Mouse (Mus musculus): ENCODE data around the gene Slc43a1.
A peak's percentile ranks its signal among the peaks of the same experiment; 100 is the strongest.
"Not testable (repeated sequence)": the region's sequence is repeated elsewhere in the genome, so short reads cannot be mapped to it uniquely, and the experiment has no call there.

The Slc43a1 gene

DNA sequence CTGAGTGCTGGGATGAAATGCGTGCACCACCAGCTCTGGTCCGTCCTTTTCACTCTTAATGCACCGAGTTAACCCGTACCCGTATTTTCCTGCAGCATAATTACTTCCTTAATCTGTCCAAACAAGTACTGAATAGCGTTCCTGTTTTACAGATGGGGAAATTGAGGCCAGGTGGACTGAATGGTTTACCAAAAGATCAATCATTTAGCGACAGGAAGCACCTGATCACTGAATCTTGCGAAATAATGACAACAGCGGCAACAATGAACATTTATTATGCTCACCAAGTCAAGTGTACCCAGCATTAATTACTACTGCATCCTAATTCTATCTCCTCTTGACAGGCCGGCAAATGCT, at the start of gene Slc43a1:
TSS of gene Slc43a1 (plus strand) at position 258 of the 357 bp plus-strand sequence.
- DNase-seq (ENCODE audit: low spot score in 2 of 2): no peak

- no peak for DNase-seq (ENCODE audit: low spot score in 2 of 2)
These were observed 48.2 kb upstream of the Slc43a1 start for GRCm38 (mm10) chr2:84790418-84790817.

- no peak for DNase-seq (ENCODE audit: low spot score in 2 of 2)
These were observed 46.1 kb upstream of the Slc43a1 start for GRCm38 (mm10) chr2:84792516-84792915.

DNA sequence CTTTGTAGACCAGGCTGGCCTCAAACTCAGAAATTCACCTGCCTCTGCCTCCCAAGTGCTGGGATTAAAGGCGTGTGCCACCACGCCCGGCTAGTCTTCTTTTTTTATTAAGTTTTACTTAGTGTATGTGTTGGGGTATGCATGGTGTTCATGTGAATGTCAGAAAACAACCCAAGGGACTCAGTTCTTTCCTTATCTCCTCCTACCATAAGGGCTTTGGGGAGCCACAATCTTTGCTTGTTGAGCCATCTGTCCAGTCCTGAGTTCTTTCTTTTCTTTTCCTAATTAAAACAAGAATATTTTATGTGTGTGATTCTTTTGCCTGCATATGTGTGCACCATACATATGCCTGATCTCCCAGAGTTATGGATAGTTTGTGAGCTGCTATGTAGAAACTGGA, 45.5 kb upstream of the Slc43a1 start:
- DNase-seq (ENCODE audit: low spot score in 2 of 2): no peak

- no peak for DNase-seq (ENCODE audit: low spot score in 2 of 2)
These were observed 44.8 kb upstream of the Slc43a1 start for GRCm38 (mm10) chr2:84793871-84794270.

GRCm38 (mm10) chr2:84797833-84798492, 40.7 kb upstream of the Slc43a1 start:
- peak; percentile 64 to 75 for DNase-seq (ENCODE audit: low spot score in 2 of 2)

GRCm38 (mm10) chr2:84798493-84798921, 40.1 kb upstream of the Slc43a1 start, which contains the start of gene Ube2l6:
Ube2l6 (plus strand) TSS chr2:84798828.
- peak; percentile 81 to 87 for DNase-seq (ENCODE audit: low spot score in 2 of 2)

DNA sequence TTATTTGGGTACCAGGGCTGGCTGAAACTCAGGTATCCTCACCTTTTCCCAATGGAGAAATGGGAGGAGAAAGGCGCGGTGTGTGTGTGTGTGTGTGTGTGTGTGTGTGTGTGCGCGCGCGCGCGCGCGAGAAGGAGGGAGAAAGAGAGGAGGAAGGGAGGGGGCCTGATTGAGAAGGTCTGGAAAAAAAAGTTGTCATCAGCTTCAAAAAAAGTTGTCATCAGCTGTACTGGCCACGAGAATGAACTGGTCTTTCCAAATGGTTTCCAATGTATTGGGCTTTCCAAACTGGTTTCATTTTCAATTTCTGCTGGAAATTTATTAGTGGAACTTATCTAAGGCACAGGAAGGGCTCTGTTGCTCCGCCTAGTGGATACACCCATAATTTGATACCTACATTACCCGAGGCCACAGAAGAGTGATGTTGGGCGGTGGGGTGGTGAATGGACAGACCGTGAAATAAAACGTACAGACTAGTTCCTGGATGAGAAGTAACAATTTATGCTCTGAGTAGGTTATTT, 39.5 kb upstream of the Slc43a1 start:
- DNase-seq (ENCODE audit: low spot score in 2 of 2): peak; percentile 65 to 82

- peak in 1 of 2 experiments; percentile 48 for DNase-seq (ENCODE audit: low spot score in 2 of 2)
These were observed 38.3 kb upstream of the Slc43a1 start for GRCm38 (mm10) chr2:84800304-84800703.

GRCm38 (mm10) chr2:84801223-84801622, 37.4 kb upstream of the Slc43a1 start:
- DNase-seq (ENCODE audit: low spot score in 2 of 2): not testable (repeated sequence)

DNA sequence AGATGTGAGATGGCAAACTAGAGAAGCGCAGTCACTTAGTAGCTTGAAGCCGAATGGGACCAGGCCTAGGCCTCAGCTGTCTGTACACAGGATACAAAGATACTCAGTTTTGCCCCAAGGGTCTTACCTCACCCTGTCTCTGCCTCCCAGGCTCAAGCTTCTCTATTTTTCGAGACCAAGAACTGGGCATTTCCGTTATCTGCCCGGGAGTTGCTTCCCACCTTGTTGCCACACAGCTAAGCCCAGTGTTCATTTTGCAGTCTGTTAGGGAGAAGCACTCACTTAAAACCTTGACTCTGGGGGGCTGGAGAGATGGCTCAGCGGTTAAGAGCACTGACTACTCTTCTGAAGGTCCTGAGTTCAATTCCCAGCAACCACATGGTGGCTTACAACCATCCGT, 34.7 kb upstream of the Slc43a1 start:
- no peak for DNase-seq (ENCODE audit: low spot score in 2 of 2)

DNA sequence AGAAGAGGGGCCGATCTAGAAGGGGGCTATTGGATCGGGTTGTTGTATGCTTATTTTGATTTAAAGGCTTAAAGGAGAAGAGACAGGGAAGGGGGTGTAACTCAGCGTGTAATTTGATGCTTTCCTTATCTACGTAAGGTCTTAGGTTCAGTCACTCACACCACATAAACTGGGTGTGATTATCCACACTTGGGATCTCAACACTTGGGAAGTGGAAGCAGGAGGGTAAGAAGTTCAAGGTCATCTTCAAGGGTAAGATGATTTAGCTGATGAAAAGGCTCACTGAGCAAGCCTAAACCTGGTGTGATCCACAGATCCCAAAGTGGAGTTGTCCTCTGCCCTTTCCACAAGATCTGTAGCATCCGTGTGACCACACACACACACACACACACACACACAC, 32.1 kb upstream of the Slc43a1 start:
- no peak for DNase-seq (ENCODE audit: low spot score in 2 of 2)

DNA sequence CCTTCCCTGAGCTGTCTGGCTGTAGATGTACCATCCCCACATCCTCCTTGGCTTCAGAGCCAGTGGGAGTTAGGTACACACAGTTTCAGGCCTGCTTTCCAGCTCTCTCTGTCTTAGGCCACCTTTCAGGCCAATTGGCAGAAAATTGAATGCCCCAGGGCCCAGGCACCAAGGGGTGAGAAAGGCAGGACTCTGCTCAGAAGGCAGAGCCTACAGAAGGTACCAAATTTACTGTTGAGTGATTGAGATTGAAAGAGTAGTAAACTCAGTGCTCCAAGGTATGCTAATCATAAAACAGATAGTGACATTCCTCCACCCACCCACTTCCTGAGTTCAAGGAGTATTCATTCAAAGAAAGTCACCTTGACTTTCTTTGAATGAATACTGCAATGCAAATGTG, 29.3 kb upstream of the Slc43a1 start:
- DNase-seq (ENCODE audit: low spot score in 2 of 2): no peak

GRCm38 (mm10) chr2:84810526-84810885, 28.1 kb upstream of the Slc43a1 start:
- DNase-seq (ENCODE audit: low spot score in 2 of 2): no peak

DNA sequence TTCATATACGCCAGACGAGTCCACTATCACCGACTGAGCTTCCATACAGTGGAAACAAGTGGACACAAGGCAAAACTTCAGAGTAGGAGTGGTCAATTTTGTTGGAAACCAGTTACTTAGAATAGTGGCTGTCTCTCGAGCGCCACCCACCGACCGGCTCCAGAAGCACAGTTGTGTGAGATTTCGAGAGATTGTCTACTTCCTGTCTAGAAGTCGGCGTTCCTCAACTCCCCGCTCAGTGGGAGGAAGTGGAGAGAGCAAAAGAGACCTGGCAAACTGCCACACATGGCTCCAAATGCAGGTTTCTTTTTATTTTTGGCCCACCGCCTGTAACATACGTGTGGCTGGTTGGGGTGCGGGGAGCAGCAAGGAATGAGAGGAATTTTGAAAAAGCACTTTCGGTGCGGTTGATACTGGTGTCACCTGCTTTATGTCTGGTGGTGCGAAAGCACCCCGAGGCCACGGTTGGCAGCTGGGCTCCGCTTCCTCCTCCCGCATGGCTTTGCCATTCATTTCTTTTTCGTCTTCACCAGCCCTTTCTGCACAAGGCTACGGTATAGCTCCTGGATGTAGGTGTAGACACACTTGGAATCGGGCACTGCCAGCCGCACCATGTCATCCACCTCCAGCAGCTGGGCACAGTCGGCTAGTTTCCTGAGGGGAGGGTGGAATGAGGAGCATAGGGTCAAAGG, 27.6 kb upstream of the Slc43a1 start:
- peak; percentile 75 to 85 for DNase-seq (ENCODE audit: low spot score in 2 of 2)

GRCm38 (mm10) chr2:84811880-84812279, 26.8 kb upstream of the Slc43a1 start:
- peak; percentile 74 to 89 for DNase-seq (ENCODE audit: low spot score in 2 of 2)

DNA sequence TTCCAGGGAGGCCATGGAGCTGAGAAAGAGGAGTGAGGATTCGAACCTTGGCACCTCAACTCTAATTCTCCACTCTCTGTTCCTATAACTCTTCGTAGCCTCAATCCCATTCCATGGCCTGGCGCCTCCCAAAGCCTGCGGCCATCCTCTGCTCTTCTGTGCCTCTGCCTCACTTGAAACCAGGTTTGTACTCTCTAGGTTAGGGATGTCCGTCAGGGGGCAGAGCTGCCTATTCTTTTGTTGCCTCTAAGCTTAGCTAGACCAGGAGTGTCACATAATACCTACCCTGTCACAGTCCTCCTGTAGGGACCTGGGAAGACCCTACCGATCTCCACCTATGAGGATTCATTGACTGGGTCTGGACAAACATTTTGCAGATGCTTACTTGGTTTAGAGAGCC, 26.0 kb upstream of the Slc43a1 start:
- no peak for DNase-seq (ENCODE audit: low spot score in 2 of 2)

DNA sequence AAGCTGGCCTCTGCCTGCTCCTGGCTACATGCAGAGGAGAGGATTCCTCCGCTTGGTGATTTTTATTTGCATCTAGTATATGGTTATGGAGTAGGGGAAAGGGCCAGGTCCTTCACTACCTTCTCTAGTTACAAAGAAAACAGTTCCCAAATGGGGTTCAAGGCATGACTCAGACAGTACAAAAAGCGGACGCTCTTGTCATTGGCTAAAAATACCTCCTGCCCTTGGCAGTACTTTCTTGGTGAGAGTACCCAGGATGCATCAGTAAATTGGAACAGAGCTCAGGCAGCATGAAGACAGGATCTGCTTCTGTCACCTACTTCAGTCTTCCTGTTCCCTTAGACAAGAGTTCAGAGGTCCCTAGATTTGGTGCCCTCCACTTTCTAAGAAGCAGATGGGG, 18.8 kb upstream of the Slc43a1 start:
- DNase-seq (ENCODE audit: low spot score in 2 of 2): no peak

GRCm38 (mm10) chr2:84822552-84822951, 16.1 kb upstream of the Slc43a1 start, which contains the start of gene Smtnl1:
Smtnl1 (minus strand) TSS chr2:84822652.
- no peak for DNase-seq (ENCODE audit: low spot score in 2 of 2)

- DNase-seq (ENCODE audit: low spot score in 2 of 2): no peak
These were observed 15.4 kb upstream of the Slc43a1 start for GRCm38 (mm10) chr2:84823237-84823636.

DNA sequence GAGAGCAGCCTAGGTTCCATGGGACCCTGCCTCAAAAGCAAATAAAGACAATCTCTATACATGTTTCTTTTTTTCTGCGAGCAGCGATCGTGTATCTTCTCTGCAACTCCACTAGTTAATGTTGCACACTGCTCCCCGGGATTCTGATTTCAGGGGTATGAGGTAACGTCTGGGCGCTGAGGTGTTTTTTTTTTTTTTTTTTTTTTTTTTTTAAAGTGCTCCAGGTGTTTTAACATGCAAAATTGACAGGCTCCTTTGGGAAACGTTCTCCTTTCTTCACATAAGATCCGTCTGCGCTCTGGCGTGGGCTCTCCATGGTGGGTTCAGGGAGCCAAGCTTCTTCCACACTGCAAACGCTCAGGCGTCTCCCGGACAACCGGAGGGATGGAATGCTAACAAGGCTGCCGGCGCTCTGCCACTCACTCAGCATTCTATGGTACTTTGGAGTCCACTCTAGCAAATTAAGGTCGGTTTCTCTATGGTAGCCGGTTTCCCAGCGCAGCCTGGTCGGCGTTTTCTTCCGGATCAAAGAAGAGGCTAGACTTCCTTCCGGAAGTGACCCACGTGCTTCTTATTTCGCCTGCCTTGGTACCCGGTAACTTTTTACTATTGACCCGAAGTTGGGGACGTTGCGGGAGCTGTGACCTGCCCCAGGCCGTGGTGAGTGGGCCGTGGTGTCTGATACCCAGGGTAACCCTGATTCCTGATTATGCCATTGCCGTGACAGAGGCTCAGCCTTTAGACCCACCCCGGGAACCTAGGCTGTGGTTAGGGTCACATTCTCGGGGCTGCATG, 12.0 kb upstream of the Slc43a1 start, which contains the start of gene Timm10:
TSS of gene Timm10 (plus strand) at position 510 of the 795 bp plus-strand sequence.
- DNase-seq (ENCODE audit: low spot score in 2 of 2): peak; percentile 84 to 89

- peak in 1 of 2 experiments; percentile 39 for DNase-seq (ENCODE audit: low spot score in 2 of 2)
These were observed 11.2 kb upstream of the Slc43a1 start for GRCm38 (mm10) chr2:84827283-84827920.
